Mouse (Mus musculus) ES-E14 (cell line): ENCODE measurements around the gene Brca2.

ENCODE experiments used
- CHD2 ChIP-seq: IDR thresholded peaks from 2 replicates; pipeline ENCODE4 v1.6.1; 2014; ENCODE audit warnings: mild to moderate bottlenecking, low read depth, low read length, inconsistent platforms
- HCFC1 ChIP-seq: IDR thresholded peaks from 2 replicates; pipeline ENCODE4 v1.6.1; 2012; ENCODE audit warnings: low read length, inconsistent platforms, borderline replicate concordance; ENCODE audit not compliant: insufficient read depth
- MAFK ChIP-seq: IDR thresholded peaks from 2 replicates; pipeline ENCODE4 v1.6.1; 2014; ENCODE audit warnings: mild to moderate bottlenecking, low read depth, low read length, inconsistent platforms; ENCODE audit not compliant: insufficient read depth
- ZC3H11A ChIP-seq: IDR thresholded peaks from 2 replicates; pipeline ENCODE4 v1.6.1; 2012; ENCODE audit warnings: low read depth, mild to moderate bottlenecking, inconsistent platforms, low read length, borderline replicate concordance
- ZNF384 ChIP-seq: IDR thresholded peaks from 2 replicates; pipeline ENCODE4 v1.6.1; 2012; ENCODE audit warnings: low read depth, low read length, inconsistent platforms

DNA sequence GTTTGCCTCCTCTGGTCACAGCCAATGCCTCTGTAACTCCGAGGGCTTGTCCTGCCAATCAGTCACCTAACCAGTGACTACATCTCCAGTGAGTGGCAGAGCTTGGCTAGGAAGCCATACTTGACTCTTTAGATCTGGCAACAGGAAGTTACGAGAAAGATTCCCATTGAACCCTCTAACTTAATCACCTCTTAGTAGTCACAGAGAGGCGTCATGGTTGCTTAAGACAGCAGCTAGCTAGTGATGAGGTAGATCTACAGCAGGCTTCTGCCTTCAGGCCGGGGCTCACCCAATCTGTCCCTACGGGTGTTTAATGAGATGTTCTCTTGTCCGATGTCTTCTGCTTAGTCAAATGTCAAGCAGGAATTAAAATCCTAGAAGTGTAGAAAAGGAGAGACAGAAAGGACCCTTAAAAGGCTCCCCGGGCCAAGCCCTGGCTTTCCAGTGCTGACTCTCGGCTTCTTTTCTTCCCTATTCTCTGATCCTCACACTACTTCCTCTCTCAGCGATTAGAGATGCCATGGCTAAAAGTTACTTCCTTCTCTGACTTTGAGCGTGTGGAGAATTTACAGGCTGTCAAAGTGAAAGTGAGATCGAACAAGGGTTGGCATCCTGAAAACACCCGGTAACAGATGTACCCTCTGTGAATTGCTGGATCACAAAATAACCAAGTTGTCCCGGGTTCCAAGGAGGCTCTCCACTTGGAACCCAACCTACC, 69.9 kb downstream of the Brca2 start:
- no peak for TF ChIP-seq CHD2
- no peak for TF ChIP-seq HCFC1
- no peak for TF ChIP-seq ZC3H11A
- no peak for TF ChIP-seq ZNF384
- TF ChIP-seq MAFK, result no peak
